Mouse (Mus musculus) bone marrow, adult 2 months (tissue): Measurements from ENCODE around the gene Dnase2a. TPM values are rescaled to one million over a fixed set of nuclear protein-coding genes. Genes with fewer than 3 reads are reported as not detected.

Experiments
- H3K27ac ChIP-seq: fragments of 200-500 bp; 2 replicates; pipeline ENCODE4 v1.5.1; 2012; ENCODE audit warnings: low read depth, mild to moderate bottlenecking, control low read depth, inconsistent platforms, low read length; ENCODE audit not compliant: control insufficient read depth, poor library complexity, insufficient read depth
- H3K4me1 ChIP-seq: fragments of 200-500 bp; 2 replicates; pipeline ENCODE4 v1.6.1; 2011; ENCODE audit warnings: low read length; ENCODE audit not compliant: control insufficient read depth, insufficient read depth
- H3K4me3 ChIP-seq: fragments of 200-500 bp; replicated peaks from 2 replicates; pipeline ENCODE3; 2011; ENCODE audit warnings: mild to moderate bottlenecking, low read depth, low read length, control low read depth; ENCODE audit not compliant: control insufficient read depth
- CTCF ChIP-seq: fragments of 200-500 bp; IDR thresholded peaks from 2 replicates; pipeline ENCODE4 v1.5.1; 2011; ENCODE audit warnings: low read length, control low read depth; ENCODE audit not compliant: control insufficient read depth, insufficient read depth
- POLR2A ChIP-seq: fragments of 200-500 bp; IDR thresholded peaks from 2 replicates; pipeline ENCODE4 v1.6.1; 2011; ENCODE audit warnings: low read depth, mild to moderate bottlenecking, control low read depth, low read length, borderline replicate concordance; ENCODE audit not compliant: control insufficient read depth
- WGBS: fragments of 180-500 bp; shearing (Covaris S2); methylation state at CpG from one replicate; pipeline ENCODE4 v1.1.7; 2018; 5-methylcytosine and 5-hydroxymethylcytosine counted together
- polyA plus RNA-seq: library from polyadenylated mRNA; stranded (reverse); fragments of >200 nt; gene quantifications from 2 replicates; pipeline ENCODE4 v1.2.4, GENCODE M21; 2011; ENCODE audit warnings: low replicate concordance; ENCODE audit not compliant: missing spikeins, insufficient read depth, insufficient read length

Dnase2a gene
- polyA plus RNA-seq, 1 experiment = 54.0 TPM

DNA sequence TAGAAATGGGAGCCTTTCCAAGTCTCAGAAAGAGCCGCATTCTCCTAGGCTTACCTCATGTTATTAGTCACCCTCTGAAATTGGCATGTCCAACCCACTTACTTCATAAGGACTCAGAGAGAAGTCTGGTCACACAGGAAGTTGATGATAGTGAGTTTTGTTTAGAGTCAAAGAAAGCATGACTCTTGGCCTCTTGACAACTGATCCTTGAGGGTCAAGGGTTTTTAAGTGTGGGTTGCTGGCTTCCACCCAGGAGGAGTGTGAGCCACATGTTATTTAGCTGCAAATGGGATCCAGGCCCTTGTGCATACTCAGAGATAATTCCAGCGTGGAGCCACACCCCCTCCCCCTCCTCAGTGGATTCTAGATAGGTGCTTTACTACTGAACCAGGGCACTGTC lies 13.2 kb downstream of the Dnase2a start:
- WGBS = 77% methylated on average over 2 of the region's 2 CpGs

DNA sequence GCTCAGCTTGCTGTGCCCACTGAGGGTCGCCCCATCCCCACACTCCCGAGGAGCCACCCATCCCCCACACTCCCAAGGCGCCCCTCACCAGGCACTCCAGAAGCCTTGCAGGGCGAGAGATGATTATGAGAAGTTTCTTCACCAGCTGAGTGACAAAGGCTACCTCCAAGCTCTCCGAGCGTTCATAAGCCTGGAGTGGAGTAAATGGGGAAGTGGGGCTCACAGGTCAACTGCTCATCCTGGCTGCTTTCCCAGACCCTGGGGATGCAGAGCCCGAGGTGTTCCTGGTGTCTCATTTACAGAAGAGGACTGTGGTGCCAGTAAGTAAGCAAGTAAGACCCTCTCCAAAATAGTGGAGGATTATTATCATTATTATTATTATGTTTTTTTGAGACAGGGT lies 17.2 kb downstream of the Dnase2a start:
- no peak overlapping the region for H3K4me3 ChIP-seq
- no peak overlapping the region for H3K27ac ChIP-seq
- 30% methylated on average over 7 of the region's 7 CpGs for WGBS
- H3K4me1 ChIP-seq = no peaks in the 10 kb centered on the region; the same call in 1 of the 2 replicates
- TF ChIP-seq CTCF = no peak
- no peak for TF ChIP-seq POLR2A

More for the DNA sequence above, 13.2 kb downstream of the Dnase2a start:
- no peak overlapping the region for H3K27ac ChIP-seq
- TF ChIP-seq CTCF (no peak), POLR2A (no peak)
- no peak overlapping the region for H3K4me3 ChIP-seq
- H3K4me1 ChIP-seq = no peaks in the 10 kb centered on the region

DNA sequence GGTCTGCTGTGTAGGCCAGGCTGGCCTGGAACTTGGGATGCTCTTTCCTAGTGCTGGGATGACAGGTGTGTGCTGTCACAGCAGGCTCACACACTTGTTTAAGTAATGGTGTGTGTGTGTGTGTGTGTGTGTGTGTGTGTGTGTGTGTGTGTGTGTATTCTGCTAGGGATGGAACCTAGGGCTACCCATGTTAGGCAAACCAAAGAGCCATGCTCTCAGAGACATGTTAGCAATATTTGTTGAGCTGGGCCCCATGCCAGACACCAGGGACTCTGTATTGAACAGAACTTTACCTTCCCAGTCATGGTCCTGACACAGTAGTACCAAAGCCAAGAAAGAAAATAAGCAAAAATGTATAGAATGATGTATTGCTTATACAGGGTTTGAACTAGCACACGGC lies 19.2 kb downstream of the Dnase2a start:
- no peak overlapping the region for H3K4me3 ChIP-seq
- TF ChIP-seq CTCF (no peak), POLR2A (no peak)
- no peak overlapping the region for H3K27ac ChIP-seq
- WGBS = 75% methylated on average over 1 of the region's 1 CpGs
- no peaks in the 10 kb centered on the region; the same call in 1 of the 2 replicates for H3K4me1 ChIP-seq

DNA sequence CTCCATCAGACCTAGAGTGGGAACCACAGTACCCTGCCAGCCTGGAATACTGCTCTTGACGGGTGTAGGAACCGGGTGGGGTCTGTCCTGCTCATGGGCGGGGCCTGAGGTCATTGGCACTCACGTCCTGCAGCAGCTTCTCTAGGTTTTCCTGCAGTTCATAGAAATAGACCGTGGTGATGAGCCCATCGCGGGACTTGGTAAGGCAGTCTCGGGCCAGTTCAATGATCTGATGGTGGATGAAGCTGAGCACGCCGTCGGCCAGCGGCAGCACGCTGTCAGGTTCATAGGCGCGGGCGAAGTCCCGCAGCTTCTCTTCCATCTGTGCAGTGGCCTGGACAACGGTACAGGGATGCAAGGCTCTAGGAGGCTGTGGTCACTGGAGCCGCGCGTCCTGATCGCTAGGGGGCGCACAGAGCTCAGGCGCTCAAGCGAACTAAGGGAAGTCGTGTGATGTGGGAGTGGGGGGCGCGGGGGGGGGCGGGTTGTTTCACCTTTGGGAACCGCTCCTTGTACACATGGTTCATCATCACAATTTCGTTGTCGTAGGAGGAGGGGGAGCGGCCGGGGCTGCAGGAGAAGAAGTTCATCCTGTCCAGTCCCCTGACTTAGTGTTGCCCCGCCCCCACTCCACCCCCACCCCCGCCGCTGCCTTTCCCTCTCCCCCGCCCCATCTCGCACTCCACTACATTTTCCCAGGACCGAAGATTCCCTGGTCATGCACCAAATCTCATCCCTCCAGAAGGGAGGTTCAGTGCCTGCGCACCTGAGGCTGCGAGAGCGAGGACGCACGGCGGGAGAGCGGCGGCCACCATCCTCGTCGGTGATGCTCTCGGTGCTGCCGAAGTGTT lies 20.3 kb downstream of the Dnase2a start:
- 8% methylated on average over 51 of the region's 52 CpGs for WGBS
- Histone ChIP-seq H3K4me3 (no peak overlapping the region), H3K4me1 (no peaks in the 10 kb centered on the region; the same call in 1 of the 2 replicates), H3K27ac (no peak overlapping the region)
- TF ChIP-seq POLR2A (no peak), CTCF (peak; percentile 82)

DNA sequence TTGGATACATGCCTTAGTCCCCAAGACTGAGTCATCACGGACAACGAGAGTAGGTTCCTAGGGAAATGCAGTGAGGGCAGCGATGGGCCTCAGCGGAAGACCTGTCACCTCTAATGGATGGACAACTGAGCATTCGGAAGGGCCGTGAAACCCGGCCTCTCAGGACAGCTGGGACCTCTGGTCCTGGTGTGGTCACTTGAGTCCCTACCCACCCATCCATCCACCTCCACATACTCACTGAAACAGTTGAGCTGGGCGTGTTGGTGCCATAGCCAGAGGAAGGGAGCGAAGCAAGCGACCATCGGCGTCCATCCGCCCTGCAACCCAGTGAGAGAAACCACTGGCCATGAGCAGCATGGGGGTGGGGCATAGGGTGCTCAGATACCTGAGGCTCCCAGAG lies 22.2 kb downstream of the Dnase2a start:
- Histone ChIP-seq H3K27ac (no peak overlapping the region), H3K4me3 (no peak overlapping the region), H3K4me1 (no peaks in the 10 kb centered on the region; the same call in 1 of the 2 replicates)
- TF ChIP-seq POLR2A = no peak
- TF ChIP-seq CTCF = no peak
- WGBS = 83% methylated on average over 13 of the region's 13 CpGs

DNA sequence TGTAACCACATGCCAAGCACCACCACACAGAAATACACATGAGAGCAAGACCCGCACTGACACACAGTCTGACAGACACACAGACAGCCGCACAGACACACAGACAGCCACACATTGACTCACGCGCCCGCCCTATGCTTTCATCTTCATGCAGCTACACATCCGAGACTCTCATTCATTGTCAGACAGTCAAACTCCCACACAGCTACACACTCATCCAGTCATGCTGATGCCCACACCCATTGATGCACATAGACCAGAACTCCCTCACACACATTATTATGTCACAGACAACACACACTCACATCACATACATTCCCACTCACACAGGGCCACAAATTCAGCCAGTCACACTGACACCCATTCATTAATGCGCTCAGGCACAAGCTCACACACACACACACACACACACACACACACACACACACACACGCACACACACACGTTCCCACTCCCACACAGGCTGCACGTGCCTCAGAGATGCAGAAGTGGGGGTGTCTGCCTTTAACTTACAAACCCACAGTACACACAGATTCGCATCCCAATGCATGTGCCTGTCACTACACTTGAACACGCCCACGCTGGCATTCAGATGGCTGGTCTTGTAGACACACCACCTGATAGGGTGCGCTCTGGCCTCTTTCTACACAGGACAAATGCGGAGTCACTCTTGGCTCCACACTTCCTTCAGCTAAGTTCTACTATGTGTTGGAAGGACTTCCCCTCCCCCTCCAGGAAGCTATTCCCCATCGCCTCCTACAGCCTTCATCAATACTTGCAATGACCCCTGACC lies 25.6 kb downstream of the Dnase2a start:
- Histone ChIP-seq H3K4me1 (no peaks in the 10 kb centered on the region; the same call in 1 of the 2 replicates), H3K4me3 (no peak overlapping the region), H3K27ac (no peak overlapping the region)
- WGBS = 72% methylated on average over 16 of the region's 16 CpGs
- TF ChIP-seq POLR2A (no peak), CTCF (no peak)

DNA sequence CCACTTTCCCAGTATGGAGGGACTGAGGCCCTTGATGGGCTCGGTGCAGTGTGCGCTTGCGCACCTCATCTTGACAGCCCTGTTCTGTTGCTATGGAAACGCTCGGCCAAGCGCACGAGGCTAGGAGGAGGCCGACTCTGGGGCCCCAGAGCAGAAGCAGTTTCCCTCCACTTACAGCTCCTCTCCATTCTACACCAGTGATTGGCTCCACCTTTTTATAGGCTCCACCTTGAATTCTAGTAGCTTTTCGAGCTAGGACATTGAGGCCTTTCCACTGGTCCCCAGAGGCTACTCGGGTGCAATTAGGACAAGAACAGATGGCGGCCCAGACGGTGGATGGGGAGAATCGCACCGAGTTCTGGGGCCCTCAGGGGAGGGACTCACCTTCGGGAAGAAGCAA lies 26.5 kb downstream of the Dnase2a start:
- 2% methylated on average over 15 of the region's 15 CpGs for WGBS
- TF ChIP-seq CTCF (no peak), POLR2A (no peak)
- H3K4me3 ChIP-seq = no peak overlapping the region

DNA sequence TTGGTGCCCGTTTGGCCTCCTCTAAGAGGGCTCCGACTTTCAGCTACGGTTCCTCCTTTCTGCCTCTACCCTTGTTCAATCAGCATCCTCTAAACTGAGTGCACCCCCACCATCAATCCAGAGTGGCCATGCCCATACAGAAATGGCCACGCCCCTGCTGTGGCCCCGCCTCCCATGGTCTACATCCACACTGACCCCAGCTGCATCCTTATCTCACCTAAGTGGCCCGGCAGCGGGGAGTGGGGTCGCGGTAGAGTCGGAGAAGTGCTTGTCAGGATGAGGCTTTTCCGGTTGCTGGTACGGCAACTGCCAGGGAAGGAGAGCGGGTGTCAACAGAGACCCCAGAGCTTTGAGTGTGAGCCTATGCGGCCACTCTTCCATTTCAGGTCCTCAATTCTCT lies 27.1 kb downstream of the Dnase2a start:
- Histone ChIP-seq H3K4me3 (no peak overlapping the region), H3K4me1 (no peaks in the 10 kb centered on the region; the same call in 1 of the 2 replicates)
- 4% methylated on average over 14 of the region's 14 CpGs for WGBS

More for the DNA sequence above, 26.5 kb downstream of the Dnase2a start:
- Histone ChIP-seq H3K27ac (no peak overlapping the region), H3K4me1 (no peaks in the 10 kb centered on the region; the same call in 1 of the 2 replicates)

More for the DNA sequence above, 27.1 kb downstream of the Dnase2a start:
- TF ChIP-seq CTCF (no peak), POLR2A (no peak)
- H3K27ac ChIP-seq = no peak overlapping the region
